Mouse (Mus musculus): Measurements from ENCODE around the gene Palm2. TPM values are rescaled to one million over a fixed set of nuclear protein-coding genes. Genes with fewer than 3 reads are reported as not detected.

Palm2 gene
- total RNA-seq, 2 experiments from 2014 or later = 48.6 to 57.0 TPM

DNA sequence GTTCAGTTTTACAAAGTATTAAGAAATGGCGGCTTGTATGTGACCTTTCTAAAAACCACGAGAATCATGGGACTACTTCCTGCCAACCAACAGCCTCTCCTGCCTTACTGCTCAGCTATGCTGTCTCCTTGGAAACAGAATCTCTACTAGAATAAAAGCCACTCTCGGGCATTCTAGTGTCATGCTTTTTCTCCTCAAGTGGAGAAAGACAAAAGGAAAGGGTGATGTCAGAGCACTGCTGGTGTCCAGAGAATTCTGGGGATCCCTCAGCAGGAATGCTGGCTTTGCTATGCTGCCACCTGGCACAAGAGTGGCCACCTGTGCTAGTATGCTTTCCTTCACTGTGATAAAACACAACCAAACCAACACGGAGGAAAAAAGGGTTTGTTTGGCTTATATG lies 226.4 kb downstream of the Palm2 start:
- DNase-seq (ENCODE audit: low spot score in 2 of 2) = no peak

GRCm38 (mm10) chr4:57666101-57666500 lies 232.1 kb downstream of the Palm2 start:
- DNase-seq (ENCODE audit: low spot score in 2 of 2) = no peak

DNA sequence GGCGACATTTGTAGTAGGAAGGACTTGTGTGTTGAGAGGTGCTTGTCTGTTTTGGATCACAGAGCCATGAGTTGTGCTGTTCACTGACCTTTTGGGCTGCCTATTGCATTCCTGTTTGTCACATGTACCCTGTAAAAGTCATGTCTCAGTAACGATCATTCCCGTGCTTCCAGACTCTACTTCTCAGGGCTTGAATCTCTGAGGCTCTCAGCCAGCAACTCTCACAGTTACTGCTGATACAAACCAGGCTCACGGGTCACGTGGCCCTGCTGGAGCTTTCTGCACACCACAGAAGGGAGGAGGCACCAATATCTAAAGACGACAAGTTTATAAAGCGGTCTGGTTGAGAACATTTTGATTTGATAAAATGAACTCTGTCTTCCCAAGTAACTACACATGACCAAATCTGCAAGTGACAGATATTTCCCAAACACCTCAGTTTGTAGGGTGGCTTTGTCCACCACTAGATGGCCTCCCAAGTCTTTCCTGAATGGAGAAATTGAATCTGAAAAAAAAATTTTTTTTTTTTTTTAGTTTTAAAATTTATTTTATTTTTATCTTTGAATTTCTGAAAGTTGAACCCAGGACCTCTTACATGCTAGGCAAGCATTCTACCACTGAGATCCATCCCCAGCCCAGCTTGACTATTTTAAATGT lies 236.9 kb downstream of the Palm2 start:
- DNase-seq (ENCODE audit: low spot score in 2 of 2) = no peak

DNA sequence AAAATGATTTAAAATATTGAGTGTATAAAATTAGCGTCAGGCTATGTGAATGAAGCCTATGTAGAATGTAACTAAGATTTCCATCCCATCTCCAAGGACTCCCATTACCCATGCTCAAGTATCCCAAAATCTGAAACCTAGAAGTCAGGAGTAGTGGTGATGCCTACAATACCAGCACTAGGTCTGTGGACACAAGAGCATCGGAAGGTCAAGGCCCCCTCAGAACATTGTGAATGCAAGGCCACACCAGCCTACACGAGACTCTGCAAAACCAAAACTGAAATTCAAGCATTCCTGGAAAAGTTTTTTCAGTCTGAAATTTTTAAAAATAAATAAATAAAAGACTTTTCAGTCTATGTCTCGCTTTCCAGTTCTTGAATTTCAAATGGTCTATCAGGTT lies 238.5 kb downstream of the Palm2 start:
- no peak for DNase-seq (ENCODE audit: low spot score in 2 of 2)

- DNase-seq (ENCODE audit: low spot score in 2 of 2) = peak; percentile 85
Observed at GRCm38 (mm10) chr4:57672996-57673906, 239.2 kb downstream of the Palm2 start.

DNA sequence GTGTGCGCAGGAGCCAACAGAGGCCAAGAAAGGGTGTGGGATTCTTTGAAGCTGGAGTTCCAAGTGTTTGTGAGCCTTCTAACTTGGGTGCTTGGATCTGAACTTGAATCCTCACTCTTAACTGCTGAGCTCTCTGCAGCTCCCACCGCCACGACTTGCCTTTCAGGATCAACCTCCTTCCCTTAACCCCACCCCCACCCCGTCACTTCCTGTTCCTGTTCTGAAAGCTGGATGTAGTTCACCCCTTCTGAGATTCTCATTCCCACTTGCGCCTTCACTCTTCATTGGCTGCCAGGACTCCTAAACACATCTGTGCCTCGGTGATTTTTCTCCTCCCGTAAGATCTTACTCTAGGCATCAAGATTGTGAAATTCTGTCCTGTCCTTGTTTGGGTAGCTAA lies 240.3 kb downstream of the Palm2 start:
- no peak for DNase-seq (ENCODE audit: low spot score in 2 of 2)

DNA sequence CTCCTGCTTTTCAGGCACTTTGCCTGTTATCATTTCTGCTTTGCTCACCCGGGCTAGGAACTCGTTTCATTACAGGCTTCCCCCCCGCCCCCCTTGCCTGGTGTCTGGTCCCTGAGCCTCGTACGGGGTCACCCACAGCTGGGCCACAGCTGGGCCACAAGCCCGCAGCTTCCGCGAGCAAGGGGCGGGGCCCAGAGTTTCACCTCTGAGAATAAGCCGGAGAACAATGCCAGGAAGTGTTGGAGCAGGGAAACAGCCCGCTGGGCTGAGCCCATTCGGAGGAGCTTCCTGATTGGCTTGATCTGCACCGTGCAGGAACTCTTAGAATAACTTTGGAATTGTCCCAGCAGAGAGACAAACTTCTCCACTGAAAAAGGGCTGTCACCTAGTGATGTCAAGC lies 241.3 kb downstream of the Palm2 start:
- no peak for DNase-seq (ENCODE audit: low spot score in 2 of 2)

- no peak for DNase-seq (ENCODE audit: low spot score in 2 of 2)
Observed at GRCm38 (mm10) chr4:57677916-57678315, 243.9 kb downstream of the Palm2 start.

DNA sequence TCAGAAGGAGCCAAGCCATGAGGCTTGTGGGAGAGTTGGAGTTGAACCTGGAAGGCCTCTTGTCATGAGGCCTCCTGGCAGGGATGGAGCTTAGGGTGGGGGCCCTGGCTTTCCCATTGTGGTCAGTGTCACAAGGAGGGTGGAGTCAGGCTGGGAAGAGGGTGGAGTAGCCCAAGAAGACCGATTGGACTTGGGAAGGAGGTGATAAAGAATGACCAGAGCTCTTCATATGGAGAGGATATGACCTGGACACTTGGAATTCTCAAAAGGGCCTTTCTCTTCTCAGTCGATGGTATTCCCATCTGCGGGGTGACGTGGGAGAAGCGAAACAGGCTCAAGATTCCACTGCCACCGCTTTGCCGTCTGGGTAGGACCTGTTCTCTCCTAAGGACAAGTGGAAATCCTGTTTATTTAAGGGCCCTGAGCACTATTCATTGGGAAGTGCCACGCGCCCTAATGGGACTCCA lies 245.0 kb downstream of the Palm2 start:
- DNase-seq (ENCODE audit: low spot score in 2 of 2) = no peak

DNA sequence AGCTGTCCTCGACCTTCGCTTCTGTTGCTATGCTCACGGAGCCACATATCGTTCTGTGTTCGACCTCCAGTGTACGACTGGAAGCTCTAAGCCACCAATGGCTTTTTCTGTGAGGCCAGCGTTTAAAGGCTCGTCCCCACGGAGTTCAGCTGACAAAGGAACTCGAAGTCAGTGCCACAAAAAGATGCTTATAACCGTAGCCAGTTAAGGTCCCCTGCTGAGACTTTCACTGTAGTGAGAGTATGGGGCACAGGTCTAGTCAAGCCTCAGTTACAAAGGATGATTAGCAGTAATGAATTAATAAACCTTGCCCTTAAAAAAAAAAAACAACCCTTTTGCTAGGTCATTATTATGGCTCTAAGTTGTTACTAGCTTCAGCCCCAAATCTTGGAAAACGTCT lies 246.1 kb downstream of the Palm2 start:
- no peak for DNase-seq (ENCODE audit: low spot score in 2 of 2)

- no peak for DNase-seq (ENCODE audit: low spot score in 2 of 2)
Observed at GRCm38 (mm10) chr4:57681511-57681910, 247.5 kb downstream of the Palm2 start.

DNA sequence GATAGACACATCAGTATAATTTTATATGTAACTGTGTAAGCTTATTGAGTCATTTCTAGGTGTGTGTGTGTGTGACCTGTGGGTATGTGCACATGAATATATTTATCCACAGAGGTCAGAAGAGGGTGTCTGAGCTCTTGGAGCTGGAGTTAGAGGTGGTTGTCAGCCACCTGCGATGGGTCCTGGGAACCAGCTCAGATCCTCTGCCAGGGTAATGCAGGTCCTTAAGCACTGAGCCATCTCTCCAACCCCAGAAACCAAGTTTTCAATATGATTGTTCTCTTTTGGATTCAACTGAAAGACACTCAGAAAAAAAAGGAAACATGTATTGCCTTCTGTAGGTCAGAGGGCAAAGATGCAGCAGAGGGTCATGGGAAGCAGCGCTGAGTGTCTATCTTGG lies 248.3 kb downstream of the Palm2 start:
- DNase-seq (ENCODE audit: low spot score in 2 of 2) = no peak

- DNase-seq (ENCODE audit: low spot score in 2 of 2) = no peak
Observed at GRCm38 (mm10) chr4:57682944-57683343, 248.9 kb downstream of the Palm2 start.

- DNase-seq (ENCODE audit: low spot score in 2 of 2) = no peak
Observed at GRCm38 (mm10) chr4:57684676-57685215, 250.7 kb downstream of the Palm2 start.

DNA sequence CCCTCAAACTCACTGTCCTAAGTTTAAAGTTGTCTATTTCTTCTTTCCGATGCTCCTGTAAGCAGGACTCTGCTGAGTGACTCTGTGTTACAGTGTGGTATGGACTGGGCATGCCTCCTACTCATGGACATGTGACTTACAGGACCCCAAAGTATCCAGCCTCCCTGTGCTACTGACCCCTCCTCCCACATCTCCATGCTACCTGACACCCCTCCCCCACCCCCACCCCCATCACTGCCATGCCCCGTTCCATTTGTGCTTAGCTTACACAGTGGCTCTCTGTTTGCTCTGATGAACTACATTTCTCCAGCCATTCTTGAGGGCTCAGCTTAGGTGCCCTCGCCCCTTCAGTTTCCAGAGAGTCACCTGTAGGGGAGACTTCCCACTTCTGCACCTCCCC lies 252.7 kb downstream of the Palm2 start:
- DNase-seq (ENCODE audit: low spot score in 2 of 2) = no peak

- no peak for DNase-seq (ENCODE audit: low spot score in 2 of 2)
Observed at GRCm38 (mm10) chr4:57687583-57687982, 253.5 kb downstream of the Palm2 start.

GRCm38 (mm10) chr4:57688131-57688530 lies 254.1 kb downstream of the Palm2 start:
- no peak for DNase-seq (ENCODE audit: low spot score in 2 of 2)

GRCm38 (mm10) chr4:57690001-57690400 lies 256.0 kb downstream of the Palm2 start:
- DNase-seq (ENCODE audit: low spot score in 2 of 2) = no peak

DNA sequence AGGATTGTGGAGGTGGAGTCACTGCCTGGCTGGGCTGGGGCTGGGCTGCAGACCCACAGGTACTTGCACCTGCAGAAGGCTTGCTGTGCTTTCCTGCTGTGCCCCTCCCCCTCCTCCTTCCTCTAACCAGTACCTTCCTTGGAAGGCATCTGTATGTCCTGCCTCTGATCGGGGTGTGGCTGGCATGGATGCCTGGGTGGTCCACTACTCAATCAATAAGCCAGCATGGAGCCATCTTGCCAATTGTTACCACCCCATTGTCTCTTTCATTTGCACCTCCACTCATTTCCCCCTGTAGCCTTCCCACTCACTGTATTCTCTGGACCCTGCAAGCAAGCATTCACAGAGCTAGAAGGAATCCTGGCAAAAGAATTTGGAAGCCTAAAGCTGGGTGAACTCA lies 256.8 kb downstream of the Palm2 start:
- DNase-seq (ENCODE audit: low spot score in 2 of 2) = no peak

GRCm38 (mm10) chr4:57694356-57695136 lies 260.5 kb downstream of the Palm2 start:
- DNase-seq (ENCODE audit: low spot score in 2 of 2) = no peak

DNA sequence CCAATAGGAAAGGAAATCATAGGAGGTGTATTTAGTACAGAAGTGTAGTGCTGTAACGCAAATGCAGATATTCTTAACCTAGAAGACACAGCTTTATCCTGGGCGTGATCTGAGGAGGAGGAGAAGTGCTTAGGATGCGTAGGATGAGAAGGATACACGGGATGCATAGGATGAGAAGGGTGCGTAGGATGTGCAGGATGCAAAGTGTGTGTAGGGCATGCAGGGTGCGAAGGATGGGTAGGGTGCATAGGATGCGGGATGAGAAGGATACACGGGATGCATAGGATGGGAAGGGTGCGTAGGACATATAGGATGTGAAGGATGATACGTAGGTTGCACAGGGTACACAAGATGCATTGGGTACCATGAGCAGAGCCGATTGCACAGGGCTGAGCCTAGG lies 262.9 kb downstream of the Palm2 start:
- DNase-seq (ENCODE audit: low spot score in 2 of 2) = no peak

Data from layer of hippocampus, postnatal 14 days (tissue).